Mouse (Mus musculus) kidney, postnatal 4 days (tissue): ENCODE results near the gene Bsph1.
"Not testable (repeated sequence)": the region's sequence is repeated elsewhere in the genome, so short reads cannot be mapped to it uniquely, and the experiment has no call there.

ENCODE experiments used
- DNase-seq, 2 experiments: peaks; one replicate each; pipeline ENCODE4 v3.0.0; 2021; ENCODE audit warnings: mixed read lengths in 2 of 2

The Bsph1 gene

GRCm38 (mm10) chr7:13450541-13450940 is at the start of gene Bsph1:
Bsph1 (plus strand) TSS chr7:13450841.
- DNase-seq: not testable (repeated sequence)

GRCm38 (mm10) chr7:13511539-13511938 is 60.9 kb downstream of the Bsph1 start:
- DNase-seq: peak; percentile 9 to 11
